Mouse (Mus musculus) olfactory bulb, adult 2 months (tissue): ENCODE results near the gene Ldlrad3. TPM values are rescaled to one million over a fixed set of nuclear protein-coding genes. Genes with fewer than 3 reads are reported as not detected.

Experiments used
- H3K27ac ChIP-seq: fragments of 200-500 bp; 2 replicates; pipeline ENCODE4 v1.5.1; 2012; ENCODE audit warnings: low read depth, low read length; ENCODE audit not compliant: insufficient read depth
- H3K4me1 ChIP-seq: fragments of 200-500 bp; 2 replicates; pipeline ENCODE4 v1.6.1; 2012; ENCODE audit warnings: low read length; ENCODE audit not compliant: control insufficient read depth, insufficient read depth
- H3K4me3 ChIP-seq: fragments of 200-500 bp; 2 replicates; pipeline ENCODE4 v1.5.1; 2012; ENCODE audit warnings: mild to moderate bottlenecking, low read depth, low read length, moderate library complexity; ENCODE audit not compliant: insufficient read depth
- CTCF ChIP-seq: fragments of 200-500 bp; IDR thresholded peaks from 2 replicates; pipeline ENCODE4 v1.5.1; 2012; ENCODE audit warnings: low read depth, mild to moderate bottlenecking, low read length, moderate library complexity; ENCODE audit not compliant: insufficient read depth
- POLR2A ChIP-seq: fragments of 200-500 bp; IDR thresholded peaks from 2 replicates; pipeline ENCODE4 v1.6.1; 2012; ENCODE audit warnings: mild to moderate bottlenecking, low read depth, low read length, moderate library complexity; ENCODE audit not compliant: insufficient read depth
- WGBS: fragments of 180-500 bp; shearing (Covaris S2); methylation state at CpG from one replicate; pipeline ENCODE4 v1.1.7; 2018; 5-methylcytosine and 5-hydroxymethylcytosine counted together
- polyA plus RNA-seq: library from polyadenylated mRNA; stranded (reverse); fragments of >200 nt; gene quantifications from 2 replicates; pipeline ENCODE4 v1.2.4, GENCODE M21; 2012; ENCODE audit warnings: low replicate concordance; ENCODE audit not compliant: missing spikeins, insufficient read depth, insufficient read length

Gene Ldlrad3
- polyA plus RNA-seq, 1 experiment, result not detected

DNA sequence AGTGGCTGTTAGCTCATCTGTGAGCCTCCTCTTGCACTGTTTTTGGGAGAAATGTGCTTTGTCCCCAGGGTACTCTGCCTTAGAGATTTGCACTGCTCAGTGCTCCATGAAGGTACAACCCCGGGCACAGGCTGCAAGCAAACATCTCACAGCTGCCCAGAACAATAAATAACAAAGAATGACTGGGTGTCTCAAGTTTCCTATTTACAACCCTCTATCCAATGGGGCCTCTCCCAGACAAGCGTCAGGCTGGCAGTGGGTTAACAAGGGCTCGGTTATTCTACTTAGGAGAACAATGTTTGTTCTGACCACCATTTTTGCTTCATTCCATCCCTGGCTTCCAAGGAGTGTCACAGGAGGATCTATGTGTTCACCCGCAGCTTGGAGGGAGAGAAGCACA is 25.9 kb upstream of the Ldlrad3 start:
- H3K4me1 ChIP-seq, result no peaks in the 10 kb centered on the region; the same call in 1 of the 2 replicates
- TF ChIP-seq CTCF (no peak), POLR2A (no peak)
- no peak overlapping the region for H3K4me3 ChIP-seq
- H3K27ac ChIP-seq, result no peak overlapping the region
- 58% methylated on average over 4 of the region's 4 CpGs for WGBS

DNA sequence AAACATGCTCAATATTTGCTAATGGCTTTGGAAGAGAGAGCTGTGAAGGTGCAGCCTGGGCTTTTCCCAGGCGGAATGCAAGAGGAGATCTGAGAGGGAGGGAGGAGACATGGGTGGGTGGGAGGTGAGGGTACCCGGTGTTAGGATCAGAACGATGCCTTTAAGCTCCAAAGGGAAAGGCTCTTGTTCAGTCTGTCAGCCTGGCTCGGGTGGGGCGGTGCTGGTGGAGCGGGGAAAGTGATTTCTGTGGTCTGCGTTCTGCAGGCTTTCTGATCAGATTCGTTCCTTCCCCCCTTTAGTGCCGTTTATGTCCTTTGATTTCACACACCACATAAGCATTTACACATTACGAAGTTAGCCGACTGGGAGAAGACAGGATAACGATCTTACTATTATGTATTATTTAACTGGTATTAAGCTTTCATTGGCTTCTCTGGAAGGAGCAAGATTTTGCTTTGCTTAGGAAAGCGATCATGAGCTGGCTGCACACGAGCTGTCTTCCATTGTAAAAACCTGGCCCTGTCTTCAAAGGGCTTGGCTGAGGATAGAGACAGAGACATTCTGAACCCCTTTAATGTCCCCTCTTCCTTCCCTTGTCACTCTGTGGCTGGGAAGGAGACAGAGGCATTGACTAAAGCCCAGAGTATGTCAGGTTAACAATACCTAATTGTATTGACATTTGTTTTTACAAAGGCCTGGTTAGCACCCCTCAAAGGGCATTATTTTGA is 19.7 kb upstream of the Ldlrad3 start:
- no peak for TF ChIP-seq POLR2A
- no peak for TF ChIP-seq CTCF
- Histone ChIP-seq H3K4me3 (peak overlapping the region; percentile 21; the same call in 1 of the 2 replicates), H3K27ac (no peak overlapping the region), H3K4me1 (peaks cover 5% of the 10 kb centered on the region)
- 11% methylated on average over 14 of the region's 14 CpGs for WGBS

DNA sequence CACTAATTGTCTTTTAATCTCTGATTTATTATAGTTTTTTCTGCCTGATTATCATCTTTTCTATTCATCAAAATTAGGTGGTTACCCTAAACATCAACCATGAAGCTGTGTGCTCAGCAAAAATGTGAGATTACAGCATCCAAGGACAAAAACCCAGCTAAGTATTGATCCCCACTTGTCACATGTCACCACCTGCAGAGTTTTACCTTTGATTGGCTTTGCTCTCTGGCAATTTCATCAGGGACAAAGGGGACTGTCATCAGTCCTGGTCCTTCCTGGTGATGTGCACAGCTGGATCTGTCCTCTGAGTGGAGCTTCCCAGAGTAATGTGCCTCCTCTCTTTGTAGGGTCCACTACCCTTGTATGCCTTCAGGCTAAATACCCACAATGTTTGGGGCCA is 17.3 kb upstream of the Ldlrad3 start:
- no peak overlapping the region for H3K27ac ChIP-seq
- no peak for TF ChIP-seq CTCF
- TF ChIP-seq POLR2A, result no peak
- peaks cover 5% of the 10 kb centered on the region for H3K4me1 ChIP-seq
- no peak overlapping the region for H3K4me3 ChIP-seq

DNA sequence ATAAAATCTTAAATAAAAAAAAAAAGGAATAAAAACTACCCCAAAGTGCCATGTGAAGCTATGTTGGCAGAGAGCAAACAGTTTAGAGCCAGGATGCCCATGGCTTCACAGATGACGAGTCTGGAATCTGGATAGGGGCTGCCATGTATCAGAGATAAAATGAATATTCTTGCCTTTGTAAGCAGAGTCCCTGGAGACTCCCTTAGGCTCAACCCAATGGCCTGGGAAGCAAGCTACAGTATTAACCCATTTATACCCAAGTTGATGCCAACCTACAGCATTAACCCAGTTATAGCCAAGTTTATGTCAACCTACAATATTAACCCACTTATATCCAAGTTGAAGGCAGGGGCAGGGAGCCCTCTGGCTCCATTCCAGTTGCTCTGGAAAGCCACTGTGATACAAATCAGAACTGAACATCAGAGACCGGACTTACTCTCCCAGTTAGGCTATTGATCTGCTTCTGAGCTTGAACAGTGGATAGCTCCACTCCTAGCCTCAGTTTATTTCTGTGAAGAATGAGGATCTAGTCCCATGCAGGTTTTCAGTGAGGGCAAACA is 16.1 kb upstream of the Ldlrad3 start:
- Histone ChIP-seq H3K27ac (no peak overlapping the region), H3K4me3 (no peak overlapping the region), H3K4me1 (peaks cover 5% of the 10 kb centered on the region)
- TF ChIP-seq CTCF (no peak), POLR2A (no peak)
- WGBS, result 86% methylated on average over 2 of the region's 2 CpGs

DNA sequence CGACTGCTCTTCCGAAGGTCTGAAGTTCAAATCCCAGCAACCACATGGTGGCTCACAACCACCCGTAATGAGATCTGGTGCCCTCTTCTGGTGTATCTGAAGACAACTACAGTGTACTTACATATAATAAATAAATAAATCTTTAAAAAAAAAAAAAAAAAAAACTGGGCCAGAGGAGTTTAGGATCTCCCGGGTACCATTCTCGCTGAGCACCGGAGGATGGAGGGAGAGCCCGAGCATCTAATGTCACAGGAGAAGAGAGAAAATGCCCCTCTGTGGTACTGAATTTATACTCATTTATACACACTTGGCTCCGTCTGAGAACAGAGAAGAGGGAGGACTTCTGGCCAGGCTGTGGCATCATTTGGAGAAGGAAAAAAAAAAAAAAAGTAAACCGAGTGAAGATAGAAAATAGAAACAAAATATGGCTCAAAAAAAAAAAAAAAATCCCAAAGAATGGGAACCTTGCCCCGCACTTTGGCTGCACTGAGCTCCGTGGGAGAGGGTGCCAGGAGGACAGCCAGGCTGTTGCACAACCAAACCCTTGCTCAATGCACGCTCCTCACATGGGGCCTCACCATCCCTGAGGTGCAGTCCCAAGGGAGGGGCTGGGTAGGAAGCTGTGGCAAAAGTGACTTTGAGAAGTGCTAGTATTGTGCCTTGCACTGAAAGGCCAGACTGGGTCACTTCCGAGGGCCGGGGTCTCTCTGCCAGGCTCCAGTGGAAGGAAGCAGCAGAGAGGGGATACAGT is 15.2 kb upstream of the Ldlrad3 start:
- 73% methylated on average over 11 of the region's 14 CpGs for WGBS
- TF ChIP-seq CTCF, result no peak
- TF ChIP-seq POLR2A, result no peak
- peaks cover 8% of the 10 kb centered on the region for H3K4me1 ChIP-seq
- no peak overlapping the region for H3K27ac ChIP-seq
- no peak overlapping the region for H3K4me3 ChIP-seq

DNA sequence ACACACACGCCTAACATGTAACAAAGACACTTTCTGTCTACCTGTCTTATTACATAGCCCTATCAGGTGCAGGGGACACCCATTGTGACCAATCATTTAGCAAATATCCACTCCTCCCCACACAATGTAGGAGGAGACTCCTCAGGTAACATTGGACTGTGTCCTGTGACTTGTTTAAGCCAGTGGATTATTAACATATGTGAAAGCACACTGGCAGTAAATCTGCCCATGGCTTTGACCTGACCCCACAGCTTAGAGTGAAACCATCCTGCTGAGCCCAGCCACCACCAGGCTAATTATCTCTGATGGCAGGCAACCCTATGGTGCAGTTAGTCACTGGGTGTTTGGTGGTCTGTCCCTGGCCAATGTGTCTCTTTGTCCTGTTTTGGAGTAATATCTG is 11.1 kb upstream of the Ldlrad3 start:
- no peak overlapping the region for H3K27ac ChIP-seq
- peaks cover 3% of the 10 kb centered on the region; the same call in 1 of the 2 replicates for H3K4me1 ChIP-seq
- WGBS, result 95% methylated on average over 1 of the region's 1 CpGs
- TF ChIP-seq POLR2A, result no peak
- H3K4me3 ChIP-seq, result no peak overlapping the region

DNA sequence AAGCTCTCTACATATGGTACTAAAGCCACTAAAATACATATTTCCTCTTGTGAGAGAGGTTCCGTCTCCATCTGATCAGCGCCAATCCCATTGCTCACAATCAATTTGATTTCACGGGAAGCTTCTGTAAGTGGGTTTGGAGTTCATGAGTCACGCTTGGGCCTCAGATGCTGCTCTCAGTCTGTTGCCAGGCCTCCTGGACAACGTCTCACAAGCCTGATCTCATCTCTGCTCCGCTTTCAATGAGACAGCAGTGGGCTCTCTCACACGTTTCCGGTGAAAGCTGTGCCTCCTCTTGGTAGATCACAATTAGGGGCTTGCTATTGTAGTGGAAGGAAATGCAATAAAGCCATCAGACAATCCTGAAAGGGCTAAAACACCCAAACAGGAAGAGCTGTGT is 10.5 kb upstream of the Ldlrad3 start:
- 64% methylated on average over 8 of the region's 8 CpGs for WGBS
- peaks cover 3% of the 10 kb centered on the region for H3K4me1 ChIP-seq
- H3K27ac ChIP-seq, result no peak overlapping the region
- no peak overlapping the region for H3K4me3 ChIP-seq
- TF ChIP-seq CTCF (no peak), POLR2A (no peak)

DNA sequence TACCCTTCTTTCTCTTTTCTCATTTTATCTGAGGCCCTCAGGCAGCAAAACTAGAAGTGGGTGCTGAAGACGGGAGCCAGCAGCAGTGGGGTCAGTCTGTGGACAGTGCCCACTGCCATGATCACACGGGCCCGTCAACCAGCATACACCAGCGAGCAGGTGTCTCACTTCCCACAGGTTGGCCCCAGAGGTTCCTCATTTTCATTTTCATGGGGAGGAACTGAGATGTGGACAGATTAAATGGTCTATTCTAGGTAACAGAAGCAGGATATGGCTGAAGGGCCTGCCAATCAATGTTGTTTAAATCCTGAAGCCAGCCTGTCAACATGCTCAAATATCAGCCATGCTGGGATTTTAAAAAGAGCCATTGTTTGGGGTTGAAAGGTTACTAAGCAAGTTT is 9.3 kb upstream of the Ldlrad3 start:
- Histone ChIP-seq H3K4me3 (no peak overlapping the region), H3K4me1 (peaks cover 3% of the 10 kb centered on the region), H3K27ac (no peak overlapping the region)
- no peak for TF ChIP-seq CTCF
- no peak for TF ChIP-seq POLR2A
- 92% methylated on average over 4 of the region's 4 CpGs for WGBS

DNA sequence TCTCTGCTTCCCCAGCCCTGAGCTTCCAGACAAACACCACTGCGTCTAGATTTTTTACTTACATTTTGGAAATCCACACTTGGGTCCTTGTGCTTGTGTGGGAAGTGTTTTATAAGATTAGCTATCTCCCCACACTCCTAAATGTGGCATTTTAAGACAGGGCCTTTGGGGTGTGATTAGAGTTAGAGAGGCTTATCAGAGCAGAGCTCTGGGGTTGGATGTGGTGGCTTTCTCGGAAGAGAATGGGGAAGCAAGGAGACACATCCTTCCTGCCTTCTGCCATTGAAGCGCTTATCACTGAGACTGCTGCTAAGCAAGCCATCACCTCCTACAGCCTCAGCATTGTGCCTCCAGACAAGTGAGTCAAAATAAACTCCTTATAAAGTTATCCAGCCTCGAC is 8.1 kb upstream of the Ldlrad3 start:
- Histone ChIP-seq H3K4me3 (no peak overlapping the region), H3K27ac (no peak overlapping the region), H3K4me1 (peaks cover 3% of the 10 kb centered on the region)
- no peak for TF ChIP-seq POLR2A
- no peak for TF ChIP-seq CTCF
- 66% methylated on average over 4 of the region's 4 CpGs for WGBS
